Mouse (Mus musculus): Measurements from ENCODE around the gene Tmem219.

The Tmem219 gene

GRCm38 (mm10) chr7:126862147-126862784 lies 60.5 kb downstream of the Tmem219 start, which contains the start of gene Ino80e:
Gene Ino80e, minus strand, starts transcription at chr7:126862377.
- DNase-seq (ENCODE audit: low spot score) = peak; percentile 91

GRCm38 (mm10) chr7:126861429-126862130 lies 61.1 kb downstream of the Tmem219 start, which contains the start of gene Hirip3:
Gene Hirip3, plus strand, starts transcription at chr7:126861972.
- DNase-seq (ENCODE audit: low spot score) = peak; percentile 93

GRCm38 (mm10) chr7:126860987-126861386 lies 61.7 kb downstream of the Tmem219 start:
- no peak for DNase-seq (ENCODE audit: low spot score)

GRCm38 (mm10) chr7:126856741-126857420 lies 65.8 kb downstream of the Tmem219 start:
- DNase-seq (ENCODE audit: low spot score) = no peak

- DNase-seq (ENCODE audit: low spot score) = no peak
These were observed 67.1 kb downstream of the Tmem219 start for GRCm38 (mm10) chr7:126855641-126856040.

GRCm38 (mm10) chr7:126853454-126853853 lies 69.3 kb downstream of the Tmem219 start:
- DNase-seq (ENCODE audit: low spot score) = no peak

GRCm38 (mm10) chr7:126851192-126851591 lies 71.5 kb downstream of the Tmem219 start:
- DNase-seq (ENCODE audit: low spot score) = no peak

- DNase-seq (ENCODE audit: low spot score) = no peak
These were observed 72.6 kb downstream of the Tmem219 start for GRCm38 (mm10) chr7:126850161-126850560.

- DNase-seq (ENCODE audit: low spot score) = no peak
These were observed 73.9 kb downstream of the Tmem219 start for GRCm38 (mm10) chr7:126848794-126849193.

- DNase-seq (ENCODE audit: low spot score) = peak; percentile 42
These were observed 75.0 kb downstream of the Tmem219 start for GRCm38 (mm10) chr7:126847421-126848398.

- DNase-seq (ENCODE audit: low spot score) = no peak
These were observed 75.6 kb downstream of the Tmem219 start, which contains the start of gene Doc2a for GRCm38 (mm10) chr7:126847116-126847420. Gene Doc2a, plus strand, starts transcription at chr7:126847416.

- DNase-seq (ENCODE audit: low spot score) = no peak
These were observed 77.2 kb downstream of the Tmem219 start for GRCm38 (mm10) chr7:126845516-126845915.

- DNase-seq (ENCODE audit: low spot score) = no peak
These were observed 79.4 kb downstream of the Tmem219 start for GRCm38 (mm10) chr7:126843276-126843675.
